Mouse (Mus musculus) heart, postnatal 0 days (tissue): Measurements from ENCODE around the gene Aasdhppt. TPM values are rescaled to one million over a fixed set of nuclear protein-coding genes. Genes with fewer than 3 reads are reported as not detected.

Experiments used
- ATAC-seq: fragments of 200-750 bp; cut with Nextera tagmentation; 2 replicates; pipeline ENCODE4 v1.8.0; 2017; ENCODE audit warnings: low read depth, moderate number of reproducible peaks, moderate library complexity; ENCODE audit not compliant: insufficient read depth
- DNase-seq: peaks from one replicate; pipeline ENCODE4 v3.0.0-alpha.2; 2016; ENCODE audit warnings: low spot score
- H3K27ac ChIP-seq: fragments of 300-500 bp; sonication (generic); 2 replicates; pipeline ENCODE4 v1.5.1; 2014; ENCODE audit warnings: low read depth, mild to moderate bottlenecking
- H3K27me3 ChIP-seq: fragments of 300-500 bp; sonication (generic); 2 replicates; pipeline ENCODE4 v1.6.1; 2014; ENCODE audit warnings: low read length, mixed read lengths; ENCODE audit not compliant: control insufficient read depth, insufficient read depth
- H3K36me3 ChIP-seq: fragments of 300-500 bp; sonication (generic); replicated peaks from 2 replicates; pipeline ENCODE4 v1.6.1; 2014; ENCODE audit warnings: low read length, mixed read lengths; ENCODE audit not compliant: control insufficient read depth, insufficient read depth
- H3K4me1 ChIP-seq: fragments of 300-500 bp; sonication (generic); 2 replicates; pipeline ENCODE4 v1.6.1; 2014; ENCODE audit warnings: antibody characterized with exemption; ENCODE audit not compliant: control insufficient read depth, insufficient read depth
- H3K4me2 ChIP-seq: fragments of 300-500 bp; sonication (generic); 2 replicates; pipeline ENCODE4 v1.6.1; 2014; ENCODE audit warnings: low read depth, mild to moderate bottlenecking, low read length, moderate library complexity
- H3K4me3 ChIP-seq: fragments of 300-500 bp; sonication (generic); 2 replicates; pipeline ENCODE4 v1.5.1; 2014; ENCODE audit warnings: low read depth, low read length
- H3K9ac ChIP-seq: fragments of 300-500 bp; sonication (generic); replicated peaks from 2 replicates; pipeline ENCODE4 v1.6.1; 2014; ENCODE audit warnings: low read depth, low read length, mixed read lengths
- H3K9me3 ChIP-seq: fragments of 300-500 bp; sonication (generic); replicated peaks from 2 replicates; pipeline ENCODE4 v1.6.1; 2016; ENCODE audit warnings: low read length; ENCODE audit not compliant: control insufficient read depth
- CTCF ChIP-seq: IDR thresholded peaks from 2 replicates; pipeline ENCODE4 v1.5.1; 2016; ENCODE audit warnings: antibody characterized with exemption, control low read depth, low read depth
- EP300 ChIP-seq: IDR thresholded peaks from 2 replicates; pipeline ENCODE4 v1.6.1; 2016; ENCODE audit warnings: antibody characterized with exemption, low read depth
- WGBS: fragments of 180-500 bp; shearing (Covaris S2); extraction: QIAGEN DNeasy Blood & Tissue Kit; methylation state at CpG from one replicate; pipeline ENCODE4 v1.1.7; 2014; 5-methylcytosine and 5-hydroxymethylcytosine counted together
- polyA plus RNA-seq: library from polyadenylated mRNA; unstranded; fragments of >200 nt; fragmentation: Nextera tagmentation; extraction: Ambion mirVana; gene quantifications from 2 replicates; pipeline ENCODE4 v1.2.1, GENCODE M21; 2015
- total RNA-seq: library from RNA; depleted of rRNA; stranded (reverse); fragments of >200 nt; gene quantifications from 2 replicates; pipeline ENCODE4 v1.2.3, GENCODE M21; 2014; ENCODE audit warnings: low replicate concordance

Aasdhppt gene
- total and polyA plus RNA-seq, 2 experiments from 2014 or later, result 14.0 to 29.1 TPM

DNA sequence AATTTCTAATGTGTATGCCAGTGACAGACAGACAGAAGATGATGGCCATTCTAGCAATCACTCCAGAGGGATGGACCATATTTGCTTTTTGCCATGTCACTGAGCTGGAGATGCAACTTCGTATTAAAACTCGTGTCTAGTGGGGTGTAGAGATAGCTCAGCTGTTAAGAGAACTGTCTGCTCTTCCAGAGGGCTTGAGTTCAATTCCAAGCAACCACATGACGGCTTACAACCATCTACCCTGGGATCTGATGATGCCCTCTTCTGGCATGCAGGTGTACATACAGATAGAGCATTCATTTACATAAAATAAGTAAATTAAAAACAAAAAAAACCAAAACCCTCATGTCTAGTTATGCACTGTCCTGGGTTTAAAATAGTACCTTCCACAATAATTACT lies 1.9 kb upstream of the Aasdhppt start:
- ATAC-seq (no peak), DNase-seq (no peak)
- H3K4me1 ChIP-seq, result peaks cover 13% of the 10 kb centered on the region
- TF ChIP-seq CTCF (no peak), EP300 (no peak)
- no peaks in the 10 kb centered on the region for H3K27me3 ChIP-seq
- WGBS, result 78% methylated on average over 3 of the region's 3 CpGs
- no peak overlapping the region for H3K4me2 ChIP-seq
- peaks cover 9% of the 10 kb centered on the region; the same call in 1 of the 2 replicates for H3K36me3 ChIP-seq
- H3K27ac ChIP-seq, result no peak overlapping the region
- no peak overlapping the region for H3K4me3 ChIP-seq
- H3K9me3 ChIP-seq, result no peaks in the 10 kb centered on the region
- H3K9ac ChIP-seq, result no peak overlapping the region

DNA sequence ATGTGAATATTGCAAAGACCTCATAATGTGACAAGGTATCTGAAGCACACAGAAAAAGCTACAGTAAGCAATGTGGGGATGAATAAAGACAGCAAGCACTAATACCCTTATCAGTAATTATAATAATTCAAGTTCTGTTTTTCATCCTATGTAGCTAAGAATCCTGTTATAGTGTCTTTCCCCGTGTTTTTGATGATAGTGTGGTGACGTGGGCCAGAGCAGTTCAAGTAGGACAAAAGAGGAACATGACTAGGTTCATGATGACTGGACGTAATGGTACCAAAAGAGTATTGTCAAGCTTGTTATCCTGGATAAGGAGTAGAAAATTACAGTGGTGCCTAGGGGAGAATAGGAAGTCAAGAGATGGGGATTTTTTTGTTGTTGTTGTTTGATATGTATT lies 1.4 kb upstream of the Aasdhppt start:
- no peak for TF ChIP-seq CTCF
- TF ChIP-seq EP300, result no peak
- Histone ChIP-seq H3K4me3 (peak overlapping the region; percentile 80; the same call in 1 of the 2 replicates), H3K4me1 (peaks cover 13% of the 10 kb centered on the region), H3K27ac (no peak overlapping the region), H3K4me2 (peak overlapping the region; percentile 84), H3K9ac (peak overlapping the region; percentile 93; the same call in 1 of the 2 replicates), H3K36me3 (peaks cover 9% of the 10 kb centered on the region; the same call in 1 of the 2 replicates), H3K27me3 (no peaks in the 10 kb centered on the region), H3K9me3 (no peaks in the 10 kb centered on the region)
- 38% methylated on average over 3 of the region's 3 CpGs for WGBS
- ATAC-seq (no peak), DNase-seq (no peak)

DNA sequence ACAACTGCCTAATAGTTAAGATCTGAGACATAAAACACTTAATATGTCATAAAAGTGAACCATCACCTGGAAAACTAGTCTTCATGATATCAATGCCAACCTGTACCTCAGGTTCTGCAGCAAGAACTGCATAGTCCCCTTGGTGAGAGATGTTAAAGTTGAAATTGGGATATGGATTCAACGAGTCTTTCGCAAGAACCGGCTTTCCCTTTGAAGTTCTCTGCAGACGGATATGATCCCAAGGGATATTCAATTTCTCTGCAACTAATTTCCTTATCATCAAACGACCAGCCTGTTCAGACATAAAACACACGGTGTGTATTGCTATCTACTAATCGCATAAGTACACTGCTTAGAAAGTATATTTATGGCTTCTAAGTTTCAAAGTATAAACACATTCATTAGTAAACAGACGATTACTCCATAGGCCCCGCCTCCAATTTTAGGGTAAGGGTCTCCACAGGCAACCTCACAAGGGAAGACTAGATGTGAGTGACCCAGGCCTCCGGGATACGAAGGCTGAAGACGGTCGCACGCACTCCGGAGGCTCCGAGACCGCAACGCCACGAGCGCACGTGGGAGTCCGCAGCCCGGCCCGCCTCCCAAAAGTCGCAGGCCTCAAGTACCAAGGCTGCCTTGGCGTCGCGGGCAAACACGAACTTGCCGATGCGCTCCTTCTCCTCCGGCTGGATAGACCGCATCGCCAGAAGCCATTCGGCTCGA lies 482 bp downstream of the Aasdhppt start:
- no peak for DNase-seq
- ATAC-seq, result peak; percentile 26
- peaks cover 13% of the 10 kb centered on the region for H3K4me1 ChIP-seq
- peak overlapping the region; percentile 80 for H3K4me3 ChIP-seq
- under 1% methylated on average over 36 of the region's 36 CpGs for WGBS
- peak overlapping the region; percentile 97 for H3K27ac ChIP-seq
- peak overlapping the region; percentile 61 for H3K9ac ChIP-seq
- no peaks in the 10 kb centered on the region for H3K9me3 ChIP-seq
- no peaks in the 10 kb centered on the region for H3K27me3 ChIP-seq
- H3K4me2 ChIP-seq, result peak overlapping the region; percentile 87
- no peaks in the 10 kb centered on the region for H3K36me3 ChIP-seq
- TF ChIP-seq CTCF (no peak), EP300 (no peak)

DNA sequence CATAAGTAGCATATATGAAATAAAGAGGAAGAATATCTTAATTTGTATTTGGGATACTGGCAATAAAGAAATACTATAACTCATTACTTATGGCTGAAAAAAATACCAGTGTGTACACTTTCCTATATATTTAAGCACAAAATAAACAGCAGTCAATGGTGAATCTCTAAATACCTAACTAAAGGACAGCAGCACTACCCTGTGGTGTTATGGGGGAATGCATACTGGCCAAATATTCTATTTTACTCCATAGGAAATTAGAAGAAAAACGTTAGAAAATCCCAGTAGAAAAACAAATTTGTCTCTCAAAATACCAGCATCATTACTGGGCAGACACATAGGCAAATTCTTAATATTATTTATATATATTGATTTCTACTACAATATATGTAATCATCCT lies 4.4 kb downstream of the Aasdhppt start:
- ATAC-seq (no peak), DNase-seq (no peak)
- peaks cover 7% of the 10 kb centered on the region for H3K36me3 ChIP-seq
- no peaks in the 10 kb centered on the region for H3K27me3 ChIP-seq
- no peak overlapping the region for H3K4me2 ChIP-seq
- WGBS, result 38% methylated on average over 1 of the region's 1 CpGs
- H3K9me3 ChIP-seq, result no peaks in the 10 kb centered on the region
- H3K4me3 ChIP-seq, result no peak overlapping the region
- no peak overlapping the region for H3K9ac ChIP-seq
- peaks cover 4% of the 10 kb centered on the region for H3K4me1 ChIP-seq
- no peak for TF ChIP-seq EP300
- peak; percentile 34 for TF ChIP-seq CTCF
- no peak overlapping the region for H3K27ac ChIP-seq

DNA sequence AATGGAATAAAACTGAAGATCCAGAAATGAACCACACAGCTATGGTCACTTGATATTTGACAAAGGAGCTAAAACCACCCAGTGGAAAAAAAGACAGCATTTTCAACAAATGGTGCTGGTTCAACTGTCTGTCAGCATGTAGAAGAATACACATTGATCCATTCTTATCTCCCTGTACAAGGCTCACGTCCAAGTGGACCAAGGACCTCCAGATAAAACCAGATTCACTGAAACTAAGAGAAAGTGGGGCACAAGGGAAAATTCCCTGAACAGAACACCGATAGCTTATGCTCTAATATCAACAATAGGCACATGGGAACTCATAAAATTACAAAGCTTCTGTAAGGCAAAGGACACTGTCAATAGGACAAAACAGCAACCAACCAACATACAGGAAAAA lies 8.8 kb downstream of the Aasdhppt start:
- no peak overlapping the region for H3K4me3 ChIP-seq
- 60% methylated on average over 2 of the region's 2 CpGs for WGBS
- no peak for TF ChIP-seq EP300
- no peak for TF ChIP-seq CTCF

DNA sequence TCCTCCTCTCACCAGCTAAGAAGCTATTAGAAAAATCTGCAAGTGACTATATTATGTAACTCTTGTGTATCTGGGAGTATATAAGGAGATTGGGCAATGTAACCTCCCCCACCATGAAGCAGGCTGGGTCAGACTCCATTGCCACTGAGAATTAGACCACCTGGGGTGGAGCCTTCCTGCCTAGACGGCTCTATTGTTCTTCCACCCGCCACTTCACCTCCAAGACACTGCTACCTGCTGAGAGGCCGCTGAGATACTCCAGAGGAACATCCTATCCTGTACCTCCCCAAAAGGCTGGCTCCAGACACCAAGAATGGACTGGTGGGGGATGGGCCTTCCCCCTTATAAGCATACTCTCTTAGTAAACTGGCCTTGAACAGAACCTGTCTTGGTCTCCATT lies 25.4 kb downstream of the Aasdhppt start:
- Histone ChIP-seq H3K9me3 (no peaks in the 10 kb centered on the region), H3K27me3 (no peaks in the 10 kb centered on the region), H3K36me3 (no peaks in the 10 kb centered on the region; the same call in 1 of the 2 replicates), H3K9ac (no peak overlapping the region), H3K4me2 (no peak overlapping the region), H3K4me1 (no peaks in the 10 kb centered on the region), H3K4me3 (no peak overlapping the region), H3K27ac (no peak overlapping the region)
- ATAC-seq (no peak), DNase-seq (no peak)
- 32% methylated on average over 3 of the region's 3 CpGs for WGBS
- no peak for TF ChIP-seq CTCF
- no peak for TF ChIP-seq EP300

More for the DNA sequence above, 8.8 kb downstream of the Aasdhppt start:
- no peaks in the 10 kb centered on the region for H3K27me3 ChIP-seq
- H3K36me3 ChIP-seq, result peaks cover 18% of the 10 kb centered on the region
- H3K4me1 ChIP-seq, result no peaks in the 10 kb centered on the region
- ATAC-seq (no peak), DNase-seq (no peak)
- no peak overlapping the region for H3K27ac ChIP-seq
- H3K9ac ChIP-seq, result no peak overlapping the region
- no peaks in the 10 kb centered on the region for H3K9me3 ChIP-seq
- no peak overlapping the region for H3K4me2 ChIP-seq
